Mouse (Mus musculus): ENCODE results near the gene Cenpb. TPM values are rescaled to one million over a fixed set of nuclear protein-coding genes. Genes with fewer than 3 reads are reported as not detected.

The Cenpb gene
- polyA plus RNA-seq, 1 experiment from 2014 or later: 9.0 TPM

DNA sequence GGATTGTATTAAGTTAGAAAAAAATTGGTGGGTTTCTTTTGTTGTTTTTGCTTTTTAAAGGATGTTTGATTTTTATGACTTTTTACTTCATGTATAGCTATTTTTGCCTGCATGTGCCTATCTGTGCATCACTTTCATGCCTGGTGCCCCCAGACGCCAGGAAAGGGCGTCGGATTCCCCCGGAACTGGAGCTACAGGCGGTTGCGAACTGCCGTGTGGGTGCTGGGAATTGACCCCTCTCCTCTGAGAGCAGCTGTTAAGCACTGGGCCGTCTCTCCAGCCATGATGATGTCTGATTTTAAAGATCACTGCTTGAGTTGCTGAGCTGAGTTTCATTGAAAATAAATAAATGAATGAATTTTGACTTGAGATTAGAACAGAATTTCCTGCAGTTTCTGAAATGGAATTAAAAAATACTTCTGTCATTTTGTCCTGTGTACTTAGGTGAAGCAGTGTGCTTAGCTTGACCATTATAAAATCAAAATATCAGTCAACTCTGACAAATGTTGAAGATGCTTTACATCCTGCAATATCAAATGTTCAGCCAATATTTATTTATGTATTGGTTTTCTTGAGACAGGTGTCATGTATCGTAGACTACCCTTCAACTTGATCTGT is 46.8 kb downstream of the Cenpb start, which contains the start of gene Gm11037:
TSS of gene Gm11037 (plus strand) at position 568 of the 618 bp plus-strand sequence.
- Histone ChIP-seq H3K4me2 (replicated peaks; ENCODE audit: low read depth, low read length) (no peak within 1 kb of the TSS), H3K36me3 (ENCODE audit: control insufficient read depth, insufficient read depth, low read length) (no peaks in the 10 kb centered on the region), H3K4me3 (ENCODE audit: low read depth, low read length) (no peak within 1 kb of the TSS), H3K9me3 (ENCODE audit: control insufficient read depth, low read length) (no peaks in the 10 kb centered on the region), H3K27ac (ENCODE audit: low read depth, low read length) (no peak within 1 kb of the TSS), H3K27me3 (ENCODE audit: control insufficient read depth, insufficient read depth, low read length) (no peaks in the 10 kb centered on the region), H3K9ac (ENCODE audit: low read depth, low read length) (no peak within 1 kb of the TSS), H3K4me1 (replicated peaks; ENCODE audit: control insufficient read depth, insufficient read depth, low read length) (no peaks in the 10 kb centered on the region)
- no peak for DNase-seq (ENCODE audit: low spot score)
- ATAC-seq (ENCODE audit: low FRiP score): no peak
- WGBS: 85% methylated on average over 9 of the region's 9 CpGs

DNA sequence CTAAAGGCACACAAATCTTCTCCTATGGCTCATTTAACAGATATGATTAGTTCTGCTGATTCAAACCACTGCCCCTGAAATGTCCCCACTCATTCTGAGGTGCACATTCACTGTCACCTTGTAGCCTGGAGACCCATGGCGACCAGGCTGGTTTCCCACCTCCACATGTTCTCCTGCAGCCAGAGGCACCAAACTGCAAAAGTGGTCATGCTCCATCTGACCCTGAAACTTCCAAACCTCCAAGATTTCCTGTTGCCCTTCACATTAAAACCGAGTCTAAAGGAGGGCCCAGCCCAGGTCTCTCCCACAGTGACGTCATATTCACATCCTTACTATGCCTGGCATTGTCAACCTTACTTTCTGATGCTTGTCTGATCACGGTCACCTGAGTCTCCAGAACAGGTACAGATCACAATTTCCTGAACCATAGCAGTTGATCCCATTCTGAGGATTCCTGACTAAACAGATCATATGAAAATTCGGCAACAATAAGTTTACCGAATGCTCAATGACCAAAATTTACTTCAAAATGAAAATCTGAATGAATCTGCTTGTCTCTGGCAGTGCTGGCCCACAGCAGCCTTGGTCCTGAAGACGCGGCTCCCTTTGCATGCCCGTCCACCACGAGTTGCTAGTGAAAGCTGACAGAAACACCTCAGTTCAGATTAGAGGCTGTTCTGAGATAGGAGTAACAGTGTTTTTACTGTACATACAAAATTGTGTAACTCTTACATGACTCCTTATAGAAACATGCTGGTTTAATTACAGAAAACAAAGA is 47.6 kb downstream of the Cenpb start:
- Histone ChIP-seq H3K27ac (ENCODE audit: low read depth, low read length) (no peak overlapping the region), H3K4me2 (replicated peaks; ENCODE audit: low read depth, low read length) (no peak overlapping the region), H3K9me3 (ENCODE audit: control insufficient read depth, low read length) (no peaks in the 10 kb centered on the region), H3K9ac (ENCODE audit: low read depth, low read length) (no peak overlapping the region), H3K4me3 (ENCODE audit: low read depth, low read length) (no peak overlapping the region), H3K27me3 (ENCODE audit: control insufficient read depth, insufficient read depth, low read length) (no peaks in the 10 kb centered on the region), H3K36me3 (ENCODE audit: control insufficient read depth, insufficient read depth, low read length) (no peaks in the 10 kb centered on the region), H3K4me1 (replicated peaks; ENCODE audit: control insufficient read depth, insufficient read depth, low read length) (peaks cover 2% of the 10 kb centered on the region; the same call in 1 of the 2 replicates)
- DNase-seq (ENCODE audit: low spot score): no peak
- no peak for ATAC-seq (ENCODE audit: low FRiP score)
- 83% methylated on average over 10 of the region's 10 CpGs for WGBS

GRCm38 (mm10) chr2:131130849-131131248 is 49.0 kb downstream of the Cenpb start:
- H3K4me3 ChIP-seq (ENCODE audit: low read depth, low read length): no peak overlapping the region
- no peak overlapping the region for H3K9ac ChIP-seq (ENCODE audit: low read depth, low read length)
- WGBS: 85% methylated on average over 2 of the region's 2 CpGs
- ATAC-seq (ENCODE audit: low FRiP score): no peak
- no peaks in the 10 kb centered on the region for H3K9me3 ChIP-seq (ENCODE audit: control insufficient read depth, low read length)
- no peak overlapping the region for H3K27ac ChIP-seq (ENCODE audit: low read depth, low read length)
- H3K4me2 ChIP-seq (replicated peaks; ENCODE audit: low read depth, low read length): no peak overlapping the region
- DNase-seq (ENCODE audit: low spot score): no peak
- H3K36me3 ChIP-seq (ENCODE audit: control insufficient read depth, insufficient read depth, low read length): no peaks in the 10 kb centered on the region
- peaks cover 9% of the 10 kb centered on the region; the same call in 1 of the 2 replicates for H3K4me1 ChIP-seq (replicated peaks; ENCODE audit: control insufficient read depth, insufficient read depth, low read length)
- no peaks in the 10 kb centered on the region for H3K27me3 ChIP-seq (ENCODE audit: control insufficient read depth, insufficient read depth, low read length)

DNA sequence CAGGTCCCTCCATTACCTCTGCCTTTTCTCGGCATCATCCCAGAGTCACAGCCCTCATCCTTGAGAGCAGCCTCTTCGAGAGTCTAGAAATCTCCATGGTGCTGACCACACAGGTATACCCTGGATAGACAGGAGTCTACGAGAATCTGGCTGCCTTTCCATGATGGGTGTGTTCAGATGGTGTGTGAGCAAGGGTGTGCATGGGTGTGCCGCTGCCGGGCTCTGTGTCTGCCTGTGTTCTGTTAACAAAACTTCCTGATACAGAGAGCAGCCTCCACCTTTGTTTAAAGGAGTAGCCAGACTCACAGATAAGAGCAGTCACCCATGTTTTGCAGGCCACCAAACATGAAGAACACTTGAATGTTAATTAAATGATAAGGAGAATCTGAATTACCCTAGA is 50.0 kb downstream of the Cenpb start:
- no peaks in the 10 kb centered on the region for H3K27me3 ChIP-seq (ENCODE audit: control insufficient read depth, insufficient read depth, low read length)
- no peaks in the 10 kb centered on the region for H3K36me3 ChIP-seq (ENCODE audit: control insufficient read depth, insufficient read depth, low read length)
- DNase-seq (ENCODE audit: low spot score) (no peak), ATAC-seq (ENCODE audit: low FRiP score) (no peak)
- no peak overlapping the region for H3K9ac ChIP-seq (ENCODE audit: low read depth, low read length)
- peaks cover 9% of the 10 kb centered on the region; the same call in 1 of the 2 replicates for H3K4me1 ChIP-seq (replicated peaks; ENCODE audit: control insufficient read depth, insufficient read depth, low read length)
- no peak overlapping the region for H3K27ac ChIP-seq (ENCODE audit: low read depth, low read length)
- no peak overlapping the region for H3K4me3 ChIP-seq (ENCODE audit: low read depth, low read length)
- no peak overlapping the region for H3K4me2 ChIP-seq (replicated peaks; ENCODE audit: low read depth, low read length)
- H3K9me3 ChIP-seq (ENCODE audit: control insufficient read depth, low read length): no peaks in the 10 kb centered on the region
- WGBS: 86% methylated on average over 5 of the region's 5 CpGs

DNA sequence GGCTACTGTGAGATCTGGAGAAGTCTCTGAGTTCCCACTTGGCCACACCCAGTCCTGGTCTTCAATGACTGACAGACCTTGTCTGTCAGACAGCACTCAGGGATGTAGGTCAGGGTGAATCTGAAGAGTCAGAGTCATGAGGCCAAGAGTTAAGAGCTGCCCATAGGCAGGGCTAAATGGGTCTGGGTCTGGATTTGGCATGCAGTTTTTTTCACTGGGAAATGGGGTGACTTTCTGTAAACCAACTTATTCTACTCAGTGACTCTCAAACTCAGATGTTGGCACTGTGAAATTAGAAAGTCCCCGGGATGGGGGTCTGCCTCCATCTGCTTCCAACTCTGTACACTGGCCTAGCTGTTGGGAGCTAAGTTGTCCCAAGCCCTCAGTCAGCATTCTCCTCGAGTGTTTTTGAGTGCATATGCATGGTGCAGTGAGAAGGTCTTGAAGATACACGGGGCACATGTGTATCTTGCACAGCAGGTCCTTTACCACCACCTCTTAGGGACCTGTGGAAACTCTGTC is 51.2 kb downstream of the Cenpb start:
- Histone ChIP-seq H3K9ac (ENCODE audit: low read depth, low read length) (no peak overlapping the region), H3K4me3 (ENCODE audit: low read depth, low read length) (no peak overlapping the region), H3K27me3 (ENCODE audit: control insufficient read depth, insufficient read depth, low read length) (no peaks in the 10 kb centered on the region), H3K4me2 (replicated peaks; ENCODE audit: low read depth, low read length) (0 out of 2 replicates have a peak overlapping the region, but pooled peaks have one; percentile 72), H3K36me3 (ENCODE audit: control insufficient read depth, insufficient read depth, low read length) (no peaks in the 10 kb centered on the region), H3K9me3 (ENCODE audit: control insufficient read depth, low read length) (no peaks in the 10 kb centered on the region), H3K4me1 (replicated peaks; ENCODE audit: control insufficient read depth, insufficient read depth, low read length) (peaks cover 9% of the 10 kb centered on the region; the same call in 1 of the 2 replicates), H3K27ac (ENCODE audit: low read depth, low read length) (no peak overlapping the region)
- no peak for ATAC-seq (ENCODE audit: low FRiP score)
- WGBS: 85% methylated on average over 3 of the region's 3 CpGs
- DNase-seq (ENCODE audit: low spot score): no peak

- H3K4me3 ChIP-seq (ENCODE audit: low read depth, low read length): peak overlapping the region; percentile 38; the same call in 1 of the 2 replicates
- DNase-seq (ENCODE audit: low spot score) (no peak), ATAC-seq (ENCODE audit: low FRiP score) (no peak)
- 88% methylated on average over 5 of the region's 5 CpGs for WGBS
- H3K9me3 ChIP-seq (ENCODE audit: control insufficient read depth, low read length): no peaks in the 10 kb centered on the region
- H3K4me2 ChIP-seq (replicated peaks; ENCODE audit: low read depth, low read length): peak overlapping the region; percentile 72; the same call in 1 of the 2 replicates
- H3K36me3 ChIP-seq (ENCODE audit: control insufficient read depth, insufficient read depth, low read length): no peaks in the 10 kb centered on the region
- H3K9ac ChIP-seq (ENCODE audit: low read depth, low read length): no peak overlapping the region
- no peak overlapping the region for H3K27ac ChIP-seq (ENCODE audit: low read depth, low read length)
- peaks cover 9% of the 10 kb centered on the region; the same call in 1 of the 2 replicates for H3K4me1 ChIP-seq (replicated peaks; ENCODE audit: control insufficient read depth, insufficient read depth, low read length)
- H3K27me3 ChIP-seq (ENCODE audit: control insufficient read depth, insufficient read depth, low read length): no peaks in the 10 kb centered on the region
Observed at GRCm38 (mm10) chr2:131128211-131128610, 51.7 kb downstream of the Cenpb start.

- Histone ChIP-seq H3K4me3 (ENCODE audit: low read depth, low read length) (peak within 1 kb of the TSS; percentile 38), H3K36me3 (ENCODE audit: control insufficient read depth, insufficient read depth, low read length) (no peaks in the 10 kb centered on the region), H3K4me1 (replicated peaks; ENCODE audit: control insufficient read depth, insufficient read depth, low read length) (peaks cover 9% of the 10 kb centered on the region; the same call in 1 of the 2 replicates), H3K9ac (ENCODE audit: low read depth, low read length) (peak within 1 kb of the TSS; percentile 72), H3K27ac (ENCODE audit: low read depth, low read length) (peak within 1 kb of the TSS; percentile 24; the same call in 1 of the 2 replicates), H3K4me2 (replicated peaks; ENCODE audit: low read depth, low read length) (peak within 1 kb of the TSS; percentile 72), H3K27me3 (ENCODE audit: control insufficient read depth, insufficient read depth, low read length) (no peaks in the 10 kb centered on the region), H3K9me3 (ENCODE audit: control insufficient read depth, low read length) (no peaks in the 10 kb centered on the region)
- DNase-seq (ENCODE audit: low spot score): peak; percentile 73
- peak; percentile 88 for ATAC-seq (ENCODE audit: low FRiP score)
- under 1% methylated on average over 28 of the region's 28 CpGs for WGBS
Observed at GRCm38 (mm10) chr2:131127161-131127730, 52.6 kb downstream of the Cenpb start, which contains the start of gene Hspa12b. Hspa12b (plus strand) TSS chr2:131127280.

DNA sequence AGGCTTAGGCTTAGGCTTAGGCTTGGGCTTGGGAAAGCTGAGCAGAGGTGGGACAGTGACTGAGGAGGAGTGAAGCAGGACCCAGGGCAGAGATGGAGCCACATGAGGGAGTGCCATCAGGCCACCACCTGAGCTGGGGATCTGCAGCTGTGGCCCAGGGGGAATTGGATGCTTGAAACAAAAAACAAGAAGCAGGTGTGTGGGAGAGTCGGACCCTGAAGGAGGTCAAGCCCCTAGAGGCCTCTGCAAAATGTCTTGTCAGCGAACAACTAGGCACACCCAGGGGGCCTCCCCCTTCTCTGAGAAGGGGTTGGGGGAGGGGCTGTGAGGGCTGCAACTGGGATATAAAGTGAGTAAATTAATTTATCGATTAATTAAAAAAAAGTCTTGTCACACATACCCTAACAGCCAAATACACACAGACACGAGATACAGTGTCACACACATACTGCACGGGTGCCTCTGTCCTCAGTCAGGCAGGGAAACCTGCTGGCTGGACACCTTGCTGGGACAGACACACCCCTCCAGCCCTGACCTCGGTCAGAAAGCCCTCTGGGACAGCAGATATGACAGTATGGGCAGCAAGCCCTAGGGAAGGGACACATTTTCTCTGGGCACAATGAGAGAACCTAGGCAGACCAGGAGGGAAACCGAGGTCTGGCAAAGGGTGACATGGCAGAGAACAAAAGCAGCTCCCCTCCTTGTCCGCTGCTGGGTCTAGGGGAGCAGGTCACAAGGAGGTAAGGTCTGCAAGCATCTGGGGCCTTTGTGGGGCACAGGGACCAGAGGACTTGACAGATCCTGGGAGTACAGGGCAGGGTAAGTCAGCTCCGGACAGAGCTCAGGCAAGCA is 53.7 kb downstream of the Cenpb start:
- peak overlapping the region; percentile 72; the same call in 1 of the 2 replicates for H3K4me2 ChIP-seq (replicated peaks; ENCODE audit: low read depth, low read length)
- no peaks in the 10 kb centered on the region for H3K9me3 ChIP-seq (ENCODE audit: control insufficient read depth, low read length)
- H3K27ac ChIP-seq (ENCODE audit: low read depth, low read length): 0 out of 2 replicates have a peak overlapping the region, but pooled peaks have one; percentile 24
- no peaks in the 10 kb centered on the region for H3K27me3 ChIP-seq (ENCODE audit: control insufficient read depth, insufficient read depth, low read length)
- H3K4me3 ChIP-seq (ENCODE audit: low read depth, low read length): no peak overlapping the region
- no peak overlapping the region for H3K9ac ChIP-seq (ENCODE audit: low read depth, low read length)
- no peaks in the 10 kb centered on the region for H3K36me3 ChIP-seq (ENCODE audit: control insufficient read depth, insufficient read depth, low read length)
- ATAC-seq (ENCODE audit: low FRiP score) (peak; percentile 36; the same call in 1 of the 2 replicates), DNase-seq (ENCODE audit: low spot score) (no peak)
- peaks cover 9% of the 10 kb centered on the region; the same call in 1 of the 2 replicates for H3K4me1 ChIP-seq (replicated peaks; ENCODE audit: control insufficient read depth, insufficient read depth, low read length)
- 32% methylated on average over 9 of the region's 9 CpGs for WGBS

Data from hindbrain, embryonic 11.5 days (tissue).